In genomic region chr9:113300846-113301245, GRCm38 (mm10) we compare ENCODE assay signal across 8 mouse cellular contexts.
DNase-seq lines count a peak whose midpoint lies in the region; ATAC-seq lines count a peak whose summit lies in the region.

No protein-coding gene starts in this region.

- H3K9ac ChIP-seq in forebrain, embryonic 12.5 days, result no peak overlapping the region
- H3K9ac ChIP-seq in limb, embryonic 11.5 days (ENCODE audit: low read length), result no peak overlapping the region

- no peaks in the 10 kb centered on the region for H3K9me3 ChIP-seq in forebrain, embryonic 12.5 days
- H3K9me3 ChIP-seq in limb, embryonic 11.5 days (ENCODE audit: control insufficient read depth, low read length), result no peaks in the 10 kb centered on the region

- no peak overlapping the region for H3K27ac ChIP-seq in forebrain, embryonic 12.5 days
- no peak overlapping the region for H3K27ac ChIP-seq in limb, embryonic 11.5 days (replicated peaks; ENCODE audit: low read depth, low read length)

- peak; percentile 28 for DNase-seq in kidney, postnatal 10 days
- DNase-seq in kidney, adult 18-20 months, result no peak
- peak; percentile 11 for DNase-seq in cerebellum, adult 9-11 months
- peak; percentile 61 for DNase-seq in limb, embryonic 11.5 days (ENCODE audit: low spot score)
- DNase-seq in lung, postnatal 10 days, result no peak
- DNase-seq in kidney, postnatal 14 days, result no peak
- no peak for DNase-seq in urinary bladder, postnatal 10 days (ENCODE audit: low spot score)

- no peaks in the 10 kb centered on the region for H3K36me3 ChIP-seq in forebrain, embryonic 12.5 days (replicated peaks)
- no peaks in the 10 kb centered on the region for H3K36me3 ChIP-seq in limb, embryonic 11.5 days (ENCODE audit: control insufficient read depth, insufficient read depth, low read length)

- 20% methylated on average over 2 of the region's 2 CpGs for WGBS in forebrain, embryonic 12.5 days
- 26% methylated on average over 2 of the region's 2 CpGs for WGBS in limb, embryonic 11.5 days

- no peak overlapping the region for H3K4me3 ChIP-seq in forebrain, embryonic 12.5 days (replicated peaks)
- H3K4me3 ChIP-seq in limb, embryonic 11.5 days (ENCODE audit: low read depth, low read length), result no peak overlapping the region

- peak; percentile 49; the same call in 1 of the 2 replicates for ATAC-seq in forebrain, embryonic 12.5 days (ENCODE audit: low FRiP score)
- ATAC-seq in limb, embryonic 11.5 days (ENCODE audit: insufficient number of reproducible peaks, low FRiP score, low TSS enrichment, low read depth), result no peak

- 0 out of 2 replicates have a peak, but pooled peaks cover 4% of the 10 kb centered on the region for H3K27me3 ChIP-seq in forebrain, embryonic 12.5 days
- no peaks in the 10 kb centered on the region for H3K27me3 ChIP-seq in limb, embryonic 11.5 days (ENCODE audit: control insufficient read depth, insufficient read depth, low read length)

- peaks cover 13% of the 10 kb centered on the region for H3K4me1 ChIP-seq in forebrain, embryonic 12.5 days
- H3K4me1 ChIP-seq in limb, embryonic 11.5 days (ENCODE audit: control insufficient read depth, insufficient read depth, low read length), result no peaks in the 10 kb centered on the region

- H3K4me2 ChIP-seq in forebrain, embryonic 12.5 days, result no peak overlapping the region
- H3K4me2 ChIP-seq in limb, embryonic 11.5 days (ENCODE audit: low read depth, severe bottlenecking), result no peak overlapping the region

Comparison
In these comparisons a context has a peak if more than half of its experiments do, and no peak if none do; other contexts are left out.
1. DNase-seq: peak in kidney, postnatal 10 days (single experiment), cerebellum, adult 9-11 months (single experiment) and limb, embryonic 11.5 days (single experiment); none in kidney, adult 18-20 months (single experiment), lung, postnatal 10 days (single experiment), kidney, postnatal 14 days (single experiment) and urinary bladder, postnatal 10 days (single experiment).